Mouse (Mus musculus) heart, postnatal 10 days (tissue): Measurements from ENCODE around the gene Olfml2b. TPM values are rescaled to one million over a fixed set of nuclear protein-coding genes. Genes with fewer than 3 reads are reported as not detected.
A peak's percentile ranks its signal among the peaks of the same experiment; 100 is the strongest.

Experiments used
- DNase-seq, 2 experiments: peaks; one replicate each; pipeline ENCODE4 v3.0.0; 2021
- intact Hi-C: fragments of 180-260 bp; cut with DNase I; formaldehyde crosslinking; loops from one replicate; pipeline ENCODE4 v1.15.1; 2025
- total RNA-seq, 2 experiments: library from RNA; stranded (reverse); gene quantifications; 2 replicates each; pipeline ENCODE4 v1.2.3; 2021

The Olfml2b gene
- 10 to 100 TPM; 23.4 to 26.6 TPM for total RNA-seq

DNA sequence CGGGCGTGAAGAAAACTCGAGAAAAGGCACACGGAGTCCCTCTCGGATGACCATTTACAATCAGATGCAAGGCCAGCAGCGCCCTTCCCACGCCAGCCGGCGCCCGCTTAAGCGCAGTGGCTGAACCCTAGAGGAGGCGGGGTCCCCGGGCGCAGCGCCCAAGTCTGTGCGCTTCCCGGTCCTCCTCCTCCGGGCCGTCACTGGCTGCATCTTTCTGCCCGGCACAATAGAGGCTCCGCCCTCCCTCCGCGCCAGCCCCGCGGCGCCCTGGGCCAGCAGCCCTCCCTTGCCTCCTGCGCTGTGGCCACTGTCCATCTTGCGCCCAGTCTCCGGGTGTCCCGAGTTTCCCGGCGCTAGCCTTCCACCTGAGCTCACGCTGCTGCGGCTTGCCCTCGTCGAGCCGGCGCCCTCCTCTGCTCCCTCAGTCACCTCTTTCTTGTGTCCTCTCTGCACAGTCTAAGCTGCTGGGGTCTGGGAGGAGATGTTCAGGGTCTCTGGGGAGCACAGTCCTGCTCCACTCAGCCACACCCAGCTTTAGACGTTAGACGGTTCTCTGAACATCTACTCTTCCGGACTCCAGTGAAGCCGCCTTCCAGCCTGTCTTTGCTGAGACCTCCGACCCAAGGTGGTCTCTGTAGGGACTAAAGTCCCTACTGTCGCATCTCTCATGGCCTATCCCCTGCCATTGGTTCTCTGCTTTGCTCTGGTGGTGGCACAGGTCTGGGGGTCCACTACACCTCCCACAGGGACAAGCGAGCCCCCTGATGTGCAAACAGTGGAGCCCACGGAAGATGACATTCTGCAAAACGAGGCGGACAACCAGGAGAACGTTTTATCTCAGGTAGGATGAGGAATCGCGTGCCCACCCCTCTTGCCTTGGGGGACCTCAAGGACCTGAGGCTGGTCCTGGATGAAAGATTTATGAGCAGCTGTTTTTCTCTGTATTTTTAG, at the start of gene Olfml2b:
Gene Olfml2b, plus strand, starts transcription at position 278 of the 951 bp plus-strand sequence.
- DNase-seq = peak; percentile 87 to 92
- intact Hi-C loops = no loop called here

- DNase-seq = no peak
- intact Hi-C loops = loop anchor here (5.0 kb wide), 1 partner anchor 302 kb away; no protein-coding TSS in a partner anchor
These were observed 49.8 kb upstream of the Olfml2b start for GRCm38 (mm10) chr1:170594575-170594974.

GRCm38 (mm10) chr1:170605228-170606001, 38.9 kb upstream of the Olfml2b start:
- DNase-seq = peak; percentile 27 to 32
- intact Hi-C loops = no loop called here

DNA sequence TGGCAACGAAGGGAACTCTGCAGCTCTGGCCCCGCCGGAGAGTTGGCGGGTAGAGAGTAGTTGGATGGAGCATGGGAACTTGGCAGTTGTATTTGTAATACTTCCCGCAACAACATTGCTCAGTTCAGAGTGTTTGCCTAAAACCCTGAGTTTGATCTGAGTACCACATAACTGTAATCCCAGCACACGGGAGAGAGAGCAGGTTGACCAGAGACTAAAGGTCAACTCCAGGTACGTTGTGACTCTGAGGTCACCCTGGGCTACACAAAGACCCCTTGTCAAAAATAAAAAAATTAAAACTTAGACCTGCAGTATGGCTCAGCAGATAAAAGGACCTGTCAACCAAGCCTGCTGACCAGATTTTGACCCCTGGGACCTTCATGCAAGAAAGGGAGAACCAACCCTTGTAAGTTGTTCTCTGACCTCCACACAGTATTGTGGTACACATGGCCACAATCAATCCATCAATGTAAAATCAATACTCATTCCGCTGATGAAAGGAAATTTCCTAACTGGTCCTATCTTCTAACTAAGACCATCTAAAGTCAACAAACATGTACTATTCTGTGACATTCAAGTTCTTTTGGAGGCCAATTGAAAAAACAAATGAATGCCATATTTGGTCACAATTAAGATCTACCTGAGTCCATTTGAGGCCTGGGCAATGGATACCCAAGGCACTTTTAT, 37.0 kb upstream of the Olfml2b start:
- intact Hi-C loops = no loop called here

GRCm38 (mm10) chr1:170608461-170609071, 35.8 kb upstream of the Olfml2b start:
- DNase-seq = no peak
- intact Hi-C loops = no loop called here

More for the DNA sequence above, 37.0 kb upstream of the Olfml2b start:
- no peak for DNase-seq

DNA sequence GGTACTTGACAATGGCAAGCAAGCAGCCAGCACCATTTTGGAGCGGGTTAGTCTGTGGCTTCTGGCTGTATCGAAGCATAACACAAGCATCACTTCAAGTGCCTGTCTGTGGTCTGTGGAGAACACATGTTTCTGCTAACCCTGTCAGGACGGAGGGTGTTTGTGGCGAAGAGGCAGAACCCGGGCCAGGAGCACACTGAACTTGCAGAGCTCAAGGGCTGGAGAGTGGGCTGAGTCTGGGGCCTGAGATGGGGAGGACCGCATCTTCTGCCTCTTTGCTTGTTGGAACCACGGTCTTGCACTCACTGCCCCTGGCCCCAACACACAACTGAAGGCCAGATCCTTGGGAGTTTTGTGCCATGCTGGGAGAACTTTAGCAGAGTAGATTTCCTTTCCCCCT, 34.5 kb upstream of the Olfml2b start:
- intact Hi-C loops = loop anchor here (5.0 kb wide), 1 partner anchor 393 kb away; the partner anchor contains the start of gene Uhmk1
- no peak for DNase-seq

GRCm38 (mm10) chr1:170610289-170610688, 34.0 kb upstream of the Olfml2b start:
- no peak for DNase-seq
- intact Hi-C loops = loop anchor here (5.0 kb wide), 1 partner anchor 393 kb away; the partner anchor contains the start of gene Uhmk1

GRCm38 (mm10) chr1:170610695-170611094, 33.6 kb upstream of the Olfml2b start:
- intact Hi-C loops = loop anchor here (5.0 kb wide), 1 partner anchor 393 kb away; the partner anchor contains the start of gene Uhmk1
- no peak for DNase-seq

DNA sequence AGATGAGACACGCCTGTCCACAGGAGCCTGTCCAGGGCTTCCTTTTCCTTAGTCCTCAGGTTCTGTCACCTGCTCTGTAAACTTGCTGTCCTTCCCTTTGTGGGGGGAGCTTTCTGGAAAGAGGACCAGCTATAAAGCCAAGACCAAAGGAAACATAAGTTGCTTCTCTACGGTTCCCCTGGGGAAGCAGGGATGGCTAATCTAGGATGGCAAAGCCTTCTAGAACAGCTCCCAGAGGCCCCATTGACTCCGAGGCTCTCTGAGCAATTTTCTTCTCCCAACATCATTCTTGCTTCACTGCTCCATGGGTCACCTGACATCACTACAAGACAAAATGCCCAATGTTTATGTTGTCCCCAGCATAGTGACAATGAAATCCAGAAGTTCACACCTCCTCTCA, 32.7 kb upstream of the Olfml2b start:
- no peak for DNase-seq
- intact Hi-C loops = loop anchor here (5.0 kb wide), 1 partner anchor 394 kb away; the partner anchor contains the start of gene Uhmk1

GRCm38 (mm10) chr1:170612968-170613872, 31.1 kb upstream of the Olfml2b start:
- DNase-seq = peak; percentile 81 to 84

DNA sequence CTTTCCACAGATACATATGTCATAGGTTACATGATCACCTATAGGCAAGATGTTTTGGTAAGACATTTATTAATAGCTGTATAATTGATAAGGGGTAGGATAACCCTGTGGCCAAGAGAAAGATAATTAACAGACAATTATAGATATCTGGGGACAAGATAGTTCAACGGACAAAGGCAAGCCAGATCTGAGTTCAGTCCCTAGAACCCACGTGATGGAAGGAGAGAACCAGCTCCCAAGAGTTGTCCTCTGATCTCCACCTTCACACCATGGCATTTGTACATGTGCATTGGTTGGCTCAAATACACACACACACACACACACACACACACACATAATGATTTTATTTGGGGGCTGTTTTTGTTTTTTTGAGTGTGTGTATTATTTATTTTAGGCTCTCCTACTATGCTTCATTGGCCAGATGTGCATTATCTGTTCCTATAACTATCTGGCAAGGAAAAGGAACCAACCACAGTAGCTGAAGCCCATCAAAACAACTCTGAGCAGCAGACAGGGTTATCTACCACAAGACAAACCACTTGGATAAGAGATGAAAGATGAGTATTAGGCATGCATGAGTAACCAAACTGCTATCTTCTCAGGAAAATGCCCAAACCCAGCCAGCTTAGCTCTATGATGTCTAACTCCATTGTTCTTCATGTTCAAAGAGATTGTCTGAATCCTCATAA, 24.5 kb upstream of the Olfml2b start:
- intact Hi-C loops = no loop called here
- DNase-seq = no peak

More at GRCm38 (mm10) chr1:170612968-170613872, 31.1 kb upstream of the Olfml2b start:
- intact Hi-C loops = loop anchor here (1.0 to 5.0 kb wide), 2 partner anchors 320 to 396 kb away; partner anchors contain the start of gene Uhmk1

DNA sequence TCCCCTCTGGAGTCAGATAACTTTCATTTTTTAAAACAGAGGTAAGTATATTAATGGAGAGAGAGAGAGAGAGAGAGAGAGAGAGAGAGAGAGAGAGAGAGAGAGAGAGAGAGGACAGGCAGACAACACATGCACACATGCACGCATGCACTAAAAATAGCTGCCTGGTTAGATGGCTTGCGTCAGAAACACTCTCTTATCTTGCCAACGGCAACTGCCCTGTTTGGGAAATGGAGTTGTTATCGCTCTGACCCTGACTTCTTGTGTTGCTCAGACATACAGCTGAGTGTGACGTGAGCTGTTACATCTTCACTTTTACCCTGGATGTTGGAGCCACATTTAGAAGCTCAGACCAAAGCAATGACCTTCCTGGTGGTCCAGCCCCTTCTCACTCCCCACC, 21.4 kb upstream of the Olfml2b start:
- DNase-seq = peak; percentile 57 to 74
- intact Hi-C loops = no loop called here

- intact Hi-C loops = no loop called here
- no peak for DNase-seq
These were observed 20.9 kb upstream of the Olfml2b start for GRCm38 (mm10) chr1:170623432-170623831.

GRCm38 (mm10) chr1:170630489-170630888, 13.8 kb upstream of the Olfml2b start:
- intact Hi-C loops = loop anchor here (5.0 to 10.0 kb wide), 3 partner anchors 147 to 364 kb away; no protein-coding TSS in a partner anchor
- no peak for DNase-seq

GRCm38 (mm10) chr1:170631571-170631970, 12.8 kb upstream of the Olfml2b start:
- intact Hi-C loops = loop anchor here (5.0 to 10.0 kb wide), 3 partner anchors 146 to 363 kb away; no protein-coding TSS in a partner anchor
- DNase-seq = no peak

GRCm38 (mm10) chr1:170632385-170632784, 11.9 kb upstream of the Olfml2b start:
- peak; percentile 87 to 90 for DNase-seq
- intact Hi-C loops = loop anchor here (1.0 to 10.0 kb wide), 4 partner anchors 145 to 362 kb away; no protein-coding TSS in a partner anchor

GRCm38 (mm10) chr1:170632856-170633255, 11.5 kb upstream of the Olfml2b start:
- intact Hi-C loops = loop anchor here (1.0 to 10.0 kb wide), 4 partner anchors 144 to 362 kb away; no protein-coding TSS in a partner anchor
- no peak for DNase-seq

GRCm38 (mm10) chr1:170638941-170639340, 5.4 kb upstream of the Olfml2b start:
- intact Hi-C loops = loop anchor here (10.0 kb wide), 1 partner anchor 356 kb away; no protein-coding TSS in a partner anchor
- DNase-seq = no peak
